Mouse (Mus musculus): ENCODE measurements around the gene Gm379.

The Gm379 gene

DNA sequence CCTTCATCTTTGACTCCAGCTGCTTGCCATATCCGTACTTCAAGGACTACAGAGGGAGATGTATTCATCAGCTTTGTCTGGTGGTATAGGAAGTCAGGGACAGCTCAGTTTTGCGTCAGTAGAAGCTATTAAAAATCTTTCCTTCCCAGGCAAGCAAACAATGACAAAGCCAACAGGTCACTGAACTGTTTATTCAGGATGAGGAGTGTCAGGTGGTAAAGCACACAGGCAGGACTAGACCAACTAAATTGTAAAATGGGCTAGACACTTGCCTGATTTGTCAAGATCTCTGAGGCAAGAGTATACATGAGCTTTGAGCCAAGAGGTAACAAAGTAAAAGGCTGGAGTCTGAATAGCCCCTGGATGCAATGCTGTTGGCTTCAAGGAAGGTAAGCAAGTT lies at the start of gene Gm379:
Gene Gm379, minus strand, starts transcription at position 7 of the 400 bp plus-strand sequence.
- in situ Hi-C loops (cut with MboI; ENCODE audit: unreplicated experiment in 2 of 2) = no loop called here

DNA sequence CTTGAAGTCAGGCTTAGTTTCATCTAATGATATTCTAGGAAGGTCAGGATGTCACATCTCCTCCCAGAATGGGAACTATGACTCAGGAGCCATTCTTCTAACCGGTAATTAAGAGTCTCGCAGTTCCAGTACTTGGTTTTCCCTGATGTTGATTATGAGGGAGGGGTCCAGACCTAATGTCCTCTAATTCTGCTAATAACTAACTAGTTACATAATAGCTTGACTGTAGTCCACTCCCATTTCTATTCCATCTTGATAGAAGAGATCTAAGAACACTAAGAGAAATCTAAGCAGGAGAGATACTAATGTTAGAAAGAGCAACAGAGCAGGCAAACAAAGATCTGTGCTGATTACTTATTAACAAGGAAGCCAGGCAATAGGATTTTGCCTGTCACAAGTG lies 39.6 kb upstream of the Gm379 start:
- in situ Hi-C loops (cut with MboI; ENCODE audit: unreplicated experiment in 2 of 2) = no loop called here

DNA sequence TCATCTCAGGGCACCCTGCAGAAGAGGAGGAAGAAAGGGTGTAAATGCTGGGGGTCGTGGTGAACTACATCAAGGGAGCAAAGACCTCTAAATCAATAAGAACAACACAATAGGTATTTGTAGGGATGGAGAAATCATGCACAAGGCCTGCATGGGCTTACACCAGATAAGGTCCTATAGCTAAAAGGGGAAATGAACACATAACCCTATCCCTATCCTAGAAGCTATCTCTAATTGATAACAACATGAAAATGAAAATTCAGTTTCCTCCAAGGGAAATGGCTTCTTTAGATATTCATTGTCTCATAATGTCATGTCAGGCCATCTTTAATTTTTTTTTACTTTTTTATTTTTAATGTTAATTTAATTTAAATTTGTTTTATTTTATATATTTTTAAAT lies 4.2 kb upstream of the Gm379 start:
- in situ Hi-C loops (cut with MboI; ENCODE audit: unreplicated experiment in 2 of 2) = no loop called here

DNA sequence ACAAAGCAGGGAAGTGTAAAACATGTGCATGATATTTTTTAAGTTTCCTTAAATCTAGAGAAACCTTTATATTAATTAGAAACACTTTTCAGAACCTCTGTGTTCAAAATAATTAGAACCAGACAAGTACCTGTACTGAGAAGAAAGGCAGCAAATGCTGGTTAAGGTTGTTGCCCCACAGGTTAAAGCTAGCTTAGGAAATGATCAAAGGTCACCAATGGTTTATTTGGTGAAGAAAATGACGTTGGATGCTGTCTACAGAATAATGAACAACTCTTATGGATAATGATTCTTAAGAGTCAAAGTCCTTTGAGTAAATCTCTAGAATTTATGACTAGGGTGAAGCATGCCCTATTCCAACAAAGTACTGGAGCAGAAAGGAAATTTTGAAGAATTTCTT lies 42.7 kb downstream of the Gm379 start:
- in situ Hi-C loops (cut with MboI; ENCODE audit: unreplicated experiment in 2 of 2) = no loop called here

- in situ Hi-C loops (cut with MboI; ENCODE audit: unreplicated experiment in 2 of 2) = no loop called here
Observed at GRCm38 (mm10) chrX:108620886-108621285, 43.8 kb downstream of the Gm379 start.
